Mouse (Mus musculus) cerebellum, postnatal 36 days (tissue): ENCODE measurements at regions not wholly inside any gene's neighbourhood (a gene's known extent, or its start where the extent isn't known, plus 50 kb on each side); places are given as distances from the start of the nearest gene placed in this dataset.

Source experiments
- DNase-seq, 2 experiments: peaks; one replicate each; pipeline ENCODE4 v3.0.0; 2021 to 2022; ENCODE audit warnings: mixed read lengths in 2 of 2

GRCm38 (mm10) chr14:105056171-105056570, 121.0 kb downstream of the Rbm26 start:
- no peak for DNase-seq

DNA sequence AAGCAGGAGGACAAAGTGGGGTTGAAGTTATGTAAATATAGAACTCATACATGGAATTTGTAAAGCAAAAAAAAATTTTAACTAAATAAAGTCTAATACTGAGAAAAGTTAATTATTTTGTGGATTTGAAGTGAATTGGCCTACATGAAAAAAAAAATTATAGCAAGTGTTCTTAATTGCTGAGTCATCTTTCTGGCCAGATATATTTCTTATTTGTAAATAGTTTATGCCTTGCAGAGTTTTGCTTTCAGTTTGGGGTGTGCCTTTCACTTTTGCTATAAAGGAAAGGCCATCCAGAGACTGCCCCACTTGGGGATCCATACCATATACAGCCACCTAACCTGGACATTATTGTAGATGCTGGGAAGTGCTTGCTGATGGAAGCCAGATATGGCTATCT, 138.3 kb downstream of the Rbm26 start:
- no peak for DNase-seq

- no peak for DNase-seq
These were observed 142.3 kb downstream of the Rbm26 start for GRCm38 (mm10) chr14:105034712-105035377.

DNA sequence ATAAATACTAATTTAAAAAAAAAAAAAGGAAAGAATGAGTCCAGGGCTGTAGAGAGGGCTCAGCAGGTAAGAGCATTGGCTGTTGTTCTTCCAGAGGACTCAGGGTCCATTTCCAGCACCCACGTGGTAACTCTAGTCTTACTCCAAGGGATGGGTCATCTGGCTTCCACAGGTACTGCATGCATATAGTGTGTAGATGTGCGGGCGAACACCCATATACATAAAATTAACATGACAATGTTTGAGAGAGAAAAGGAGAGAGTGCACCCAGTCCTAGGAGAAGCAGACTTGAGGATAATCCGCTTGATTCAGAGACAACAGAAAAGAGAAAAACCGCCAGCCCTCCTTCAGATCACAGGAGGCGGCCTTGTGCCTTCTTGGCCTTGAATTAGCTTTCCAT, 157.2 kb downstream of the Rbm26 start:
- no peak for DNase-seq

GRCm38 (mm10) chr14:105016089-105016846, 160.9 kb downstream of the Rbm26 start:
- DNase-seq, result no peak

GRCm38 (mm10) chr14:105015278-105015677, 161.8 kb downstream of the Rbm26 start:
- no peak for DNase-seq

- DNase-seq, result peak; percentile 23 to 27
These were observed 166.4 kb downstream of the Rbm26 start for GRCm38 (mm10) chr14:105010742-105011141.

GRCm38 (mm10) chr14:105008331-105008730, 168.8 kb downstream of the Rbm26 start:
- no peak for DNase-seq

DNA sequence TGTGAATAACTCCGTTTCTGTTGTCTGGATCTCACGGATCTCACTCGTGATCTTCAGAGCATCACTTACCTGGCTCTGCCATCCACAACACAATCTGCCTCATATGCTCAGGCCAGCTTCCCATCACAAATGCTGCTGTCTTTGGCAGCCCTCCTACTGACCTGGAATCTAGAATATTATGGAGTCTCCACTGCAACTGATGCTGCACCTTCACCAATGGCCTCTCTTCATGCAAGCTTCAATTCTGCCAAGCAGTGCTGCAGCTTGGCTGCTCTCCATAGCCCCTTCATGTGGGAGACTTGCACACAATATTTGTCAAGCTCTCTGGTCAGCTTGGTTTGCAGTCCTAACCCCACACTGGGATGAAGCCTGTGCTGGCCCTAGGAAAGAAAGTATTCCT, 183.1 kb downstream of the Rbm26 start:
- no peak for DNase-seq

GRCm38 (mm10) chr14:104966046-104966445, 211.1 kb downstream of the Rbm26 start:
- no peak for DNase-seq

- no peak for DNase-seq
These were observed 233.7 kb downstream of the Rbm26 start for GRCm38 (mm10) chr14:104943450-104943849.

DNA sequence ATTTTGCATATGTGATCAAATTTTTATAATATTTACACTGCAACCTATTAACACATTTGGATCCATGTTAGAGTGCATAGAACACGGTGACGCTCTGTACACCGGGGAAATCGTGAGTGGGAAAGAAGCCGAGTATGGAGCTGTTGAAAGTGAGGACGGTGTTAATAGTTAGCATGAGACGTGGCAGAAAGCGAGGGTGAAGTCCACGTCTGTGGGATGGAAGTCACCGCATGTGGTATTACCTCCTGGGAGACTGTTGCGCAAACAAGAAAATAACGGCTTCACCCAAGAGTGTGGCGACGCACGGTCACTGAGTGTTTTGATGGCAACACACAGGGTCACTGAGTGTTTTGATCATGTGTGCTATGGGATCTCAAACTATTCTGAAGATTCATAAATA, 237.2 kb downstream of the Rbm26 start:
- no peak for DNase-seq

GRCm38 (mm10) chr14:104937083-104937864, 239.9 kb downstream of the Rbm26 start:
- DNase-seq, result no peak

- DNase-seq, result no peak
These were observed 241.2 kb downstream of the Rbm26 start for GRCm38 (mm10) chr14:104935956-104936355.

DNA sequence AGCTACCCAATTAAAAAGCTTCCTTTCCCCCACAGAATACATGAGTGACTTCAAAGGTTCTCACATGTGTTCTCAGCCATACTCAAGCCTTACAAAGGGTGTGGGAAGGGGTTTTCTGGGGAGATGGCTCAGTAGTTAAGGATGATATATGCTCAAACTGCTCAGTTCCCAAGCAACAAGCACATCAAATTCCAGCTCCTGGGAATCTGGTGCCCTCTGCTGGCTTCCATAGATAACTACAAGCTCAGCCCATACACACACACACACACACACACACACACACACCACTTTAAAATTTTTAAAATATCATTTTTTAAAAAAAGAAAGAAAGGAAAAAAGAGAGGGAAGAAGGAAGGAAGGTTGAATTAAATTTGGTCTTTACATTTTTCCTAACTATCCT, 271.4 kb downstream of the Rbm26 start:
- DNase-seq, result no peak

GRCm38 (mm10) chr14:104902120-104903027, 274.8 kb downstream of the Rbm26 start:
- DNase-seq, result no peak

GRCm38 (mm10) chr14:104901072-104901471, 276.1 kb downstream of the Rbm26 start:
- no peak for DNase-seq

DNA sequence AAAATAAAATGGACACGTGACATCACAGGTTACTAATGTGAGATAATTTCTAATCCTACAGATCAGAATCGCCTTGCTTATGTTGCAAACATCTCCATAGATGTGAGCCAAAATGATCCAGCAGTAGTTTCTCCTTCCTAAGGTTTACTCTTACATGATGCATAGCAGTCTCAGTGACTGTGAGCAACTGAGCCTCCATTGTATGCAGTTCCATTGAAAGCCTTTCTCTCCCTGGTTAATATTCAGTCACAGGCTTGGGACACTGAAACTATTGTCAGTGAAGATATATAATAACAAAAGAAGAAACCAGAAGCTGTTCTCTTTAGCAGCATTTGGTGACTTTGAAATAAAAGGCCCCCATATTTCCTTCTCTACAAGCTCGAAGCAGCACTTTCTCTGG, 305.9 kb downstream of the Rbm26 start:
- no peak for DNase-seq

GRCm38 (mm10) chr14:104867540-104867939, 309.6 kb downstream of the Rbm26 start:
- DNase-seq, result no peak

DNA sequence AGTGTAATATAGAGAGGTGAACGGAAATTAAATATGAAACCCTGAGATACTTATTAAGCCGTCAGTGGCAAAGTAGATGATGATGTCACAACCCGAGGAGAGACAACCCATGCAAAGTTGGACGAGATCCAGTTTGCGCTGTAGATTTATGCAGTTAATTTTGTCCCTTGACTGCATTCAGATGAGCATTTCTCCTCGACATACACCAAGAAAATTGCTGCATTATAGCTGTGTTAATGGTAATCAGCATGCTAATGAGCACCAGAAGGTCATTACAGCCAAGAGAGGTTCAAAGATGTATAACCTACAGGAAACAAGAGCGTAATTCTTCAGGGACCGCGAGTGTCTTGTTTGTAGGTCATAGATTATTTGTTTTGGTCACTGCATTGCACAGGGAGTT, 313.2 kb downstream of the Rbm26 start:
- DNase-seq, result no peak

GRCm38 (mm10) chr14:104855913-104856312, 321.2 kb downstream of the Rbm26 start:
- no peak for DNase-seq

DNA sequence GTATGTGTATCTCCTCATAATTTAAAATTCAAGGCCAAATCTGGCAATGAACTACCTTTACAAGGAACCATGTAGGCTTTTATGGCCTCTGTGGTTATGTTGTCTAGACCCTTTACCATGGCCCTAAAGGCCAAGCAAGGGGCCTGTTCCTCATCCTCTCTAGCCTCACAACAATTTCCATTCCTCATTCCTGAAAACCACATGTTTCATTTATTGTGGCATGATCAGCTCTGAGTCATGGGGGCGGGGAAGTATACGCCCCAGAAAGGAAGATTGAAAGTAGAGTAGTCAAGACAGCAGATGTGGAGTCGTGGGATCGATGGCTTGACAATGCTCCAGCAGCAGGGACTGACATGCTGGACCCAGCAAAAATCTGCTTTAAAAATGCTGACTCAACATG, 326.8 kb upstream of the Rnf219 start:
- DNase-seq, result no peak

DNA sequence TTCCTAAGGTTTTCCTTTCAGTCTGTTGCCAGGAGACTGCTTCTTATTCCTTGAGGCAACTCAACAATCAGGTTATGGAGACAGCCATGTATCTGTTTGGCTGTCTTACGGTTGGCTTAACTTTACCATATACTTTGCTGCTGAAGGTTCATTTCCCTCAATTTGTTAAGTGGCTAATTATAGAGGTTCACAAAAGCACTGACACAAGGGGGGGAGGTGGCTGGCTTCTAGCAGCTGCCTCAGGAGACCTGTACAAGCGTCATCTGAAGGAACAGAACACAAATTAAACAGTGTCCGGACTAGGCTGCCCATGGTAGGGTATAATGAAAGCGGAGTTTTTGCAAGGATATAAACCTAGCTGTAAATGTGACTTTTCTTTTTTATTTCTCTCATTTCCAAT, 305.0 kb upstream of the Rnf219 start:
- no peak for DNase-seq
